Mouse (Mus musculus) adrenal gland, adult 18-20 months (tissue): ENCODE results near the gene Dip2b. TPM values are rescaled to one million over a fixed set of nuclear protein-coding genes. Genes with fewer than 3 reads are reported as not detected.
"Not testable (repeated sequence)": the region's sequence is repeated elsewhere in the genome, so short reads cannot be mapped to it uniquely, and the experiment has no call there.

Experiments used
- DNase-seq, 2 experiments: peaks; one replicate each; pipeline ENCODE4 v3.0.0; 2021 to 2022; ENCODE audit warnings: low spot score in 2 of 2
- total RNA-seq, 2 experiments: library from RNA; stranded (reverse); gene quantifications; 1 replicate in 1 of 2; 2 replicates in 1 of 2; pipeline ENCODE4 v1.2.3; 2021

Dip2b gene
- total RNA-seq, 2 experiments from 2014 or later = 13.2 to 13.3 TPM

DNA sequence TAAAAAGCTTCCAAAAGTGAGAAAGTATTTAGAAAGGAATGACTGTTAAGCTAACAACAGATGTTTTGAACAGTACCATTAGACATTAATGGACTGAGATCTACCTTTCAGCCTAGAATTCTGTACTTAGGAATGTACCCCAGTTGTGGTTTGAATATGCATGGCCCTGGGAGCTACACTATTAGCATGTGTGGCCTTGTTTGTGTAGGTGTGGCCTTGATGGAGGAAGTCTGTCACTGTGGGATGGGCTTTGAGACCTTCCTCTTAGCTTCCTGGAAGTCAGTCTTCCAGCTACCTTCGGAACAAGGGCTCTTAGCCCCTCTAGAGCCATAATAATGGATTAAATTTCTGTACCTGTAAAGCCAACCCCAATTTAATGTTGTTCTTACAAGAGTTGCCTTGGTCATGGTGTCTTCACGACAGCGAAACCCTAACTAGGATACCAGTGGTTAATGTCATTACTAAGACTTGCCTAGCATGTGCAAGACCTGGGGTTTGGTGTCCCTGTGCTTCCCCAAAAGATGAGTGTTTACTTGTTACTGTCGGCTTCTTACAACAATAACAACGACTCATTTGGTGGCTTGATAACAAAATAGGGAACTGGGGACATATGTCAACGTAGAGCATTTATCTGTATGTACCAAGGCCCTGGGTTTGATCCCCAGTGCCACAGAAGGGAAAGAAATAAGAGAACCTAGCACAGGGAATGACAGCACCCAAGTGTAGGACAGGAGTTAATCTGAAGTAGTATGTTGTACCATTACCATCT lies 210.4 kb downstream of the Dip2b start:
- no peak for DNase-seq

- DNase-seq = no peak
Observed at GRCm38 (mm10) chr15:100251153-100251780, 212.8 kb downstream of the Dip2b start.

- DNase-seq = no peak
Observed at GRCm38 (mm10) chr15:100256386-100256785, 217.9 kb downstream of the Dip2b start.

DNA sequence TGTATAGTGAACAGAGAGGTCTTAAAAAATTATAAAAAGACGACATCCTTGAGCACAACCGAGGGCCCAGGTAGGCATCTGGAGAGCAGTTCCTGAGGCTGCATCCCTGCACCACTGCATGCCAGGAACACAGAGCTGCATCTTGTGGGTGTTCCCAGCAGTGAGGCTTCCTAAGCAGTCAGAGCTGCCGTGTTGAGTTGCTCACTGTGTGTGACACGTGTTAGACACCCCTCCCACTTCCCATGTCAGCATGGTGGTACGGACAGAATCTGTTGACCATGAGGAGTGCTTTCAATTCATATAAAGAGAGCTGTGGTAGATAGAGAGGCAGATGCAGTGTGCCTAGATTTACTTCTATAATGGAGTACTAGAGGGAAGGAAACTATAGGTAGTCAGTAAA lies 218.8 kb downstream of the Dip2b start:
- DNase-seq = no peak

- no peak for DNase-seq
Observed at GRCm38 (mm10) chr15:100258646-100259425, 220.4 kb downstream of the Dip2b start.

- not testable (repeated sequence) for DNase-seq
Observed at GRCm38 (mm10) chr15:100260351-100260750, 221.9 kb downstream of the Dip2b start.

GRCm38 (mm10) chr15:100263246-100263905 lies 224.9 kb downstream of the Dip2b start:
- DNase-seq = no peak

DNA sequence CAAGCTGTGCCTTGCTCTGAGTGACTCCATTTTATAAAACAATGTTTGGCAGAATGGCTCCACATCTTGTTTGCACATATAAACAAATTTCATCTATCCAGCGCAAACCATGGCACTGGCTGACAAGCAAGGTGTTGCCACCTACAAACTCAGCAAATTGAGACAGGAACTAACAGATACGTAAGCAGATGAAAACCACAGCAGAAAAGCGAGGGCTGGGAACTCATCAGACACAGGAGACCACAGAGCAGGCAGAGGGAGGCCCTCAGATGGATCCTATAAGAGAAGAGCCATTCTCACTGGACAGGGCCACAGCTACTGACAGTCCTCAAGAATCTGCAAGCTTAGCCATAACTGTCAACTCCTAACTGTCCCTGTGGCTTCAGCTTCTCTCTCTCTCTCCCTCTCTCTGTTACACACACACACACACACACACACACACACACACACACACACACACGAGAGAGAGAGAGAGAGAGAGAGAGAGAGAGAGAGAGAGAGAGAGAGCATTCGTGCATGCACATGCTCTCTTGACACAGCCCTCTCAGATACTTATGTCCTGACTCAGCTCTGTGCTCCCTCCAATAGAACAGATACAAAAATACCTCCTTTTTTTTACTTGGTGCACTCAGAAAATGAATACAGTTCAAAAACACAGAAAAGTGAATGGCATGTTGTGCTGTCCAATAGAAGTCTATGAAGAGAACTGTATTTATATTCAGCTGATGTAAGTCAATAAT lies 227.3 kb downstream of the Dip2b start:
- no peak for DNase-seq

DNA sequence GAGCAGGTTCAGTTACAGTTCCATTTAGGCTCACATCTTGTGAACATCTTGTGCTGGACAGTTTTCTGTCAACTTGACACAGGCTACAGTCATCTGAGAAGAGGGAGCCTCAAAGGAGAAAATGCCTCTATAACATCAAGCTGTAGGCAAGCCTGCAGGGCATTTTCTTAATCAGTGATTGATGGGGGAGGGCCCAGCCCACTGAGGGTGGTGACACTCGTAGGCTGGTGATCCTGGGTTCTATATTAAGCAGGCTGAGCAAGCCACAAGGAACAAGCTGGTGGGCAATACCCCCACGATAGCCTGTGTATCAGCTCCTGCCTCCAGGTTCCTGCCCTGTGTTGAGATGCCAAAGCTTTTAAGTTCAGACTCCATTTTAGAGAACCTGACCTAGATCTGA lies 230.5 kb downstream of the Dip2b start:
- no peak for DNase-seq

Other genes starting within 250 kb of the Dip2b start
- 10 to 100 TPM; 35.4 to 39.9 TPM for gene Lima1, start 163.2 kb upstream of the Dip2b start, total RNA-seq
- under 1 TPM; 0.20 to 0.67 TPM for gene Fam186a, start 71.6 kb upstream of the Dip2b start, total RNA-seq
- 10 to 100 TPM; 76.8 to 80.8 TPM for gene Larp4, start 68.6 kb upstream of the Dip2b start, total RNA-seq
- 10 to 100 TPM; 59.2 to 62.5 TPM for gene Atf1, start 189.2 kb downstream of the Dip2b start, total RNA-seq
- gene Tmprss12, start 242.2 kb downstream of the Dip2b start, total RNA-seq = not detected